Mouse (Mus musculus) olfactory bulb, adult 2 months (tissue): ENCODE data around the gene Pam.

Experiments
- CTCF ChIP-seq: fragments of 200-500 bp; IDR thresholded peaks from 2 replicates; pipeline ENCODE4 v1.5.1; 2012; ENCODE audit warnings: low read depth, mild to moderate bottlenecking, low read length, moderate library complexity; ENCODE audit not compliant: insufficient read depth
- POLR2A ChIP-seq: fragments of 200-500 bp; IDR thresholded peaks from 2 replicates; pipeline ENCODE4 v1.6.1; 2012; ENCODE audit warnings: mild to moderate bottlenecking, low read depth, low read length, moderate library complexity; ENCODE audit not compliant: insufficient read depth

GRCm38 (mm10) chr1:98031802-98032201, 63.6 kb downstream of the Pam start:
- TF ChIP-seq CTCF, result no peak
- no peak for TF ChIP-seq POLR2A
